Mouse (Mus musculus): ENCODE measurements around the gene Ptrhd1. TPM values are rescaled to one million over a fixed set of nuclear protein-coding genes. Genes with fewer than 3 reads are reported as not detected.

Gene Ptrhd1
- polyA plus RNA-seq, 1 experiment = 7.2 TPM

DNA sequence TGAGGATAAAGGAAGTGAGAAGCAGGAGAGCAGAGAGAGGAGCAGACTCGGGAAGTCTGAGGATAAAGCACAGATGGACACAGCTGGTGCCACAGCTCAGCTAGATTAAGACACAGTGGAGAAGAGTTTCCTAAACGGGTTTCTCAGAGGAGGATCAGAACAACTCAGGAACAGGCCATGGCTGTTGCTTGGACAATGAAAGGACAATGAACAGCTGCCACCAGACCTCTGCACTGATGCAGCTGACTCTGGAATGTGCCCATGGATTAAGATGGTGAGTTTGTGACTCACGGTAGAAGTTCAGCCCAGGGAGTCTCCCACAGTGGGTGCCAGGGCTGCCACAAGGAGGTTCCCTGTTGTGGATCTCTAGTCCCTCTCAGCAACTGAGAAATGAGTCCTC is 51.4 kb downstream of the Ptrhd1 start:
- TF ChIP-seq POLR2A (IDR thresholded peaks at IDR 0.05; ENCODE audit: insufficient read depth, low read length) (no peak), CTCF (IDR thresholded peaks at IDR 0.05; ENCODE audit: low read depth, low read length) (no peak)
- H3K9me3 ChIP-seq (replicated peaks; ENCODE audit: control insufficient read depth, insufficient read depth, low read length, poor library complexity, severe bottlenecking) = no peaks in the 10 kb centered on the region
- H3K4me3 ChIP-seq (ENCODE audit: low read depth, low read length) = no peak overlapping the region
- H3K9ac ChIP-seq (ENCODE audit: low read depth, poor library complexity, severe bottlenecking) = no peak overlapping the region
- H3K27me3 ChIP-seq (ENCODE audit: control insufficient read depth, insufficient read depth, low read length, poor library complexity, severe bottlenecking) = no peaks in the 10 kb centered on the region
- no peaks in the 10 kb centered on the region; the same call in 1 of the 2 replicates for H3K36me3 ChIP-seq (ENCODE audit: control insufficient read depth, insufficient read depth, low read length, poor library complexity, severe bottlenecking)
- H3K4me1 ChIP-seq (ENCODE audit: control insufficient read depth, insufficient read depth, low read length) = no peaks in the 10 kb centered on the region
- H3K27ac ChIP-seq (ENCODE audit: insufficient read depth, low read length) = no peak overlapping the region

Other genes with a start within 250 kb of the Ptrhd1 start
- 3.7 and 4.1 TPM in 2 replicates for gene Efr3b, start 195.1 kb upstream of the Ptrhd1 start, polyA plus RNA-seq (2011; ENCODE audit: insufficient read depth, insufficient read length, low read depth, missing spikeins)
- gene Dnajc27, start 151.4 kb upstream of the Ptrhd1 start, polyA plus RNA-seq (2011; ENCODE audit: insufficient read depth, insufficient read length, low read depth, missing spikeins) = 10.9 and 11.9 TPM in 2 replicates
- 8.2 and 9.2 TPM in 2 replicates for gene Adcy3, start 100.9 kb upstream of the Ptrhd1 start, polyA plus RNA-seq (2011; ENCODE audit: insufficient read depth, insufficient read length, low read depth, missing spikeins)
- 24.4 and 27.0 TPM in 2 replicates for gene Cenpo, start 267 bp downstream of the Ptrhd1 start, polyA plus RNA-seq (2011; ENCODE audit: insufficient read depth, insufficient read length, low read depth, missing spikeins)
- gene Ncoa1, start 243.2 kb downstream of the Ptrhd1 start, polyA plus RNA-seq (2011; ENCODE audit: insufficient read depth, insufficient read length, low read depth, missing spikeins) = 18.0 and 21.9 TPM in 2 replicates

Measured in ES-Bruce4 (cell line).